Mouse (Mus musculus) heart, adult 2 months (tissue): ENCODE measurements at regions not wholly inside any gene's neighbourhood (a gene's known extent, or its start where the extent isn't known, plus 50 kb on each side); places are given as distances from the start of the nearest gene placed in this dataset.

Source experiments
- CTCF ChIP-seq: fragments of 200-600 bp; IDR thresholded peaks from 2 replicates; pipeline ENCODE4 v1.8.1; 2022; ENCODE audit warnings: antibody characterized with exemption, mild to moderate bottlenecking, moderate library complexity
- POLR2A ChIP-seq: fragments of 200-500 bp; IDR thresholded peaks from 2 replicates; pipeline ENCODE4 v1.6.1; 2011; ENCODE audit warnings: mild to moderate bottlenecking, low read depth, low read length, control low read depth; ENCODE audit not compliant: insufficient read depth

GRCm38 (mm10) chrX:11463955-11464511, 136.4 kb downstream of the H2al1j start:
- TF ChIP-seq CTCF (no peak), POLR2A (no peak)
